Mouse (Mus musculus) thymus, adult 2 months (tissue): Measurements from ENCODE around the gene Mycbp.

Experiments
- CTCF ChIP-seq: fragments of 200-500 bp; IDR thresholded peaks from 2 replicates; pipeline ENCODE4 v1.5.1; 2012; ENCODE audit warnings: mild to moderate bottlenecking, control low read depth, low read length, moderate library complexity, borderline replicate concordance; ENCODE audit not compliant: control insufficient read depth, poor library complexity, insufficient read depth; ENCODE audit errors: extremely low read depth
- POLR2A ChIP-seq: fragments of 200-500 bp; IDR thresholded peaks from 2 replicates; pipeline ENCODE4 v1.6.1; 2012; ENCODE audit warnings: mild to moderate bottlenecking, low read length, control low read depth, moderate library complexity; ENCODE audit not compliant: control insufficient read depth, poor library complexity, insufficient read depth; ENCODE audit errors: extremely low read depth

DNA sequence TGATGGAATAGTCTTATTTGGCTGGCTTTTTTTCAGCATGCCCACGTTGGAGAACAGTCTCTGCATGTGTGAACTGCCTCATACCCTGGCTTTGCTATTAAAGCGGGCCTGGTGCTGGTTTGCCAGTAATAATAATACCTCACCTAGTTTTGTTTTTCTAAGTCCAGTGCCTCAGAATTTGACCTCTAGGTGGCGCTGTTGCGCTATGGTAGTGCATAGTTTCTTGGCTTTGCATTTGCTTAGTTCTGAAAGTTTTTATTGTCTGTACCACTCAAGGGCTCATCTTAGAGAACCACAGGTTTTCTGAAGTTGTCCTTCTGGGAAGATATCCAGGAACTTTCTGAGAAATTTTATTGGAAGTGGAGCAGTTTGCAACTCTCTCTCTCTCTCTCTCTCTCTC lies 35.2 kb downstream of the Mycbp start:
- TF ChIP-seq CTCF, result no peak
- TF ChIP-seq POLR2A, result no peak
